Mouse (Mus musculus): ENCODE data around the gene Cd3e.

The Cd3e gene

DNA sequence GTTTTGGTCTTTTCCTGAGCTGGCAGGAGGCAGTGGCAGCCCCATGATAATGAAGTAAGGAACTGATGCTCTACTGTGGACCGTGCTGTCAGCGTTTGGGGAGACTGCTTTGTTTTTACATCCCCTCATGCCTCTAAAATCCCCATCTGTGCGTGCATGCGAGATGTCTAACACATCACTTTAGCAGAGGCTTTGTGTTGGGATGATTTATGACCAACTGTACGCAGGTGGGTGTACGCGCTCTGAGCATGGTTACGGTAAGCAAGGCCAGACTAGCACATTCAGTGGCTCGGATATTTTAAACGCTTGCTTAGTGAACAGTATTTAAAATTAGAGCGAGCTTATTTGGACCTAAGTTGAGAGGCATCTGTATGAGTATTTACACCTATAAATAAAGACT, 8.6 kb upstream of the Cd3e start:
- DNase-seq (ENCODE audit: low read depth, low spot score) = no peak

- no peak for DNase-seq (ENCODE audit: low read depth, low spot score)
Observed at GRCm38 (mm10) chr9:45015841-45016240, 6.4 kb upstream of the Cd3e start.

DNA sequence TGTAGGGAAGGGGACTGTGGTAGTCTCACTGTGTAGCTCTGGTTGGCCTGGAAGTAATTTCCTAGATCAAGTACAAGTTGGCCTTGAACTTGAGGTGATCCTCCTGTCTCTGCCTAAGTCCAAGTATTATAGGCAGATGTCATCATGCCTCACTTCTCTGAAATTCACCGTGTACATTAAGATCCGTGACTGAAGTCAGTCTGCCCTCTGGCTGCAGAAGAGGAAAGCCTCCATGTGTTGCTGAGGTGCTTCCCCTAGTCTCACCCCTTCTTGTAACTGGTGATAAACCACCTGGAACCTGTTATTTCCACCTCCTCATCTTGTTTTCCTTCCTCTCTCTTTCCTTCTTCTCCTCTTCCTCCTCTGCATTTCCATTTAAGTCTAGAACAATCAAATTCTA, 5.5 kb upstream of the Cd3e start:
- no peak for DNase-seq (ENCODE audit: low read depth, low spot score)

GRCm38 (mm10) chr9:45011291-45011690, 1.9 kb upstream of the Cd3e start:
- no peak for DNase-seq (ENCODE audit: low read depth, low spot score)

GRCm38 (mm10) chr9:45010461-45010860, 1.0 kb upstream of the Cd3e start:
- no peak for DNase-seq (ENCODE audit: low read depth, low spot score)

DNA sequence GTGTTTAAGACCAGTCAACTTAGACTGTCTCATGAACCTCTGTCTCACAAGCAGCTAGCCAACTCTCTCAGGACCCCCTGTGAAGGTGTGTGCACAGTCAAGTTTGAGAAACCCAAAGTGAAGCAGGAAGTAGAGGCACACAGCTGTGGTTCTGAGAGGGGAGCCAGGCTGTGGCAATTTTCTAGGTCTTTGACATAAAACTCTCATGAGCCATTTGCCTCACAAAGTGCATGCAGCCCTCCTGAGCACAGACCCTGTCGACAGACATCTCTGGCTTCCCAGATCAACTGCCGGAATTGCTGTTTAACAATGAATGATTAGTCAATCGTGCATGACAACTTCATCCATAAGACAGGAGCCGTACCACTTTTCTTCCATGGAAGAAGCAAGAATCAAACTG, 1.1 kb downstream of the Cd3e start:
- no peak for DNase-seq (ENCODE audit: low read depth, low spot score)

GRCm38 (mm10) chr9:45007404-45007803, 2.0 kb downstream of the Cd3e start:
- no peak for DNase-seq (ENCODE audit: low read depth, low spot score)

GRCm38 (mm10) chr9:45000249-45000648, 9.2 kb downstream of the Cd3e start:
- no peak for DNase-seq (ENCODE audit: low read depth, low spot score)

GRCm38 (mm10) chr9:44999776-45000175, 9.7 kb downstream of the Cd3e start:
- DNase-seq (ENCODE audit: low read depth, low spot score) = no peak

- DNase-seq (ENCODE audit: low read depth, low spot score) = no peak
Observed at GRCm38 (mm10) chr9:44999171-44999570, 10.3 kb downstream of the Cd3e start.

- no peak for DNase-seq (ENCODE audit: low read depth, low spot score)
Observed at GRCm38 (mm10) chr9:44998138-44998537, 11.3 kb downstream of the Cd3e start.

DNA sequence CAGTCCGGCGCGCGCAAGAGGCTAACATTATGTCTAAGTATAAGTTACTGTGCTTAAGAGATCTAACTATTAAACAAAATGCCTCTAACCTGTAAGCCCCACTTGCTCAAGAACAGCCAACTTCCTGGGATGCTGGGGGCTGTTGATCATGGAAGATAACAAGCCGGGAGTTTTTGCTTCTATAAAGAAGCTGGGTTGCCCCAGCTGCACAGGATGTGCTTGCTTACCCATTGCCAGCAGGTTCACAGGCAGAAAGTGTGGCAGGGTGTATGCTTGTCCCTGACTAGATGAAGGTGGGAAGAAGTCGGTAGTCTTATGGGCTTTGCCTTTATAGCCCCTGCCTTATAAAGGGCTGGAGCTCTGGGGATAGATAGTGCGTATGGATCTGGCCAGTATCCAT, 12.8 kb downstream of the Cd3e start:
- DNase-seq (ENCODE audit: low read depth, low spot score) = no peak

DNA sequence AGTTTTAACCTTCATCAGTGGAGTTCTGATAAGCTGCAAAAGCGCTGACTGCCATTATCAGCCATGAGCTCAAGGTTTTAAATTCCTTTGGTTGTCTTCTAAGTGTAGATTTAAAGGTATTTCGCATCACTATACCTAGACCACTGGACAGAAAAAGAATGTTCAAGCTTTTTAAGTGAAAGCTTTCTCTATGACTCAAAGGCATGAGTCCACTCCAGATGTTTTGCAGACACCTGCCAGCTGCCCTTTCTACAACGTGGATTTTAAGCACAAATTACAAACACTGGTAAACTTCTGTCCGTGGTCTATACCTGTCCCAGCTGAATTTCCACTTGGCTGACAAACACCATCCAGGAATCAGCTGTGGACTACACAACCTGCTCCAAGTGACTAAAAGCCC, 14.5 kb downstream of the Cd3e start:
- no peak for DNase-seq (ENCODE audit: low read depth, low spot score)

DNA sequence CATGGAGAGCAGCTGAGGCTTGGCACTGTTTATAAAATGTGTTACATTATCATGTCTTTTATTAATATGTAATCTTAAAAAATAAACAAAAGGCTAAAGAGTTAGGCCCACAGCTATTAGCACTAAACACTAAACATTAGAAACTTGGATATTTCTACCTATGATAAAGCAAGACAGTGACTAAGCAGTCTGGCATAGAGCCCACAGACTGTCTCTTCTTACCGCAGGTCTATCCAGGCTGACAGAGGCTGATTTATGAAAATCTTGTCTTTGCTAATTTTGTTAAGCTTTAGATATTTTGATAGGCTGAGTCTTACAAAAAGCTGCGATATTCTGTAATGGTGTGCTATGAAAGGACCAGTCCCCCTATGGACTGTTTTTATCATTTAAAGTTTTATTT, 16.2 kb downstream of the Cd3e start:
- no peak for DNase-seq (ENCODE audit: low read depth, low spot score)

GRCm38 (mm10) chr9:44992271-44992670, 17.2 kb downstream of the Cd3e start:
- DNase-seq (ENCODE audit: low read depth, low spot score) = no peak

- no peak for DNase-seq (ENCODE audit: low read depth, low spot score)
Observed at GRCm38 (mm10) chr9:44991821-44992220, 17.6 kb downstream of the Cd3e start.

- DNase-seq (ENCODE audit: low read depth, low spot score) = no peak
Observed at GRCm38 (mm10) chr9:44986976-44987375, 22.5 kb downstream of the Cd3e start.

- no peak for DNase-seq (ENCODE audit: low read depth, low spot score)
Observed at GRCm38 (mm10) chr9:44986242-44986781, 23.1 kb downstream of the Cd3e start.

DNA sequence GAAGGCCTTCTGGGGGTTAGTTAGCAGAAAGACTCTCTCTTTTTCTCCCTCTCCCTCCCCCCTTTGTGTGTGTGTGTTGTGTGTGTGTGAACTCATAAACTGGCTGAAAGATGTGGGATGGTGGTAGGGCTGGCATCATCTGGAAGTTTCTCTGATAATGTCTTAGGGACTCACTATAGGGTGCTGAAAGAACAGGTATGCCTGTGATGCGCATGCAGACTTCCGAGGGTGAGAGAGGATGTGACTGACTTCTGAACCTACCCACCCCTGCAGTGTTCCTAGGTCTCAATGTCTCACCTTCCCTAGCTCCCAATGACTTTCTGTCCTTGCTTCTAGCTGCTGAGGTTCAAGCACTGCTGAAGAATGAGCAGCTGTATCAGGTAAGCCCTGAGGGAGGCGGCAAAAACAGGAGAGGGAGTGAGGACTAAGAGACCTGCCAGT, 23.7 kb downstream of the Cd3e start:
- no peak for DNase-seq (ENCODE audit: low read depth, low spot score)

GRCm38 (mm10) chr9:44983001-44983400, 26.4 kb downstream of the Cd3e start:
- DNase-seq (ENCODE audit: low read depth, low spot score) = no peak

- no peak for DNase-seq (ENCODE audit: low read depth, low spot score)
Observed at GRCm38 (mm10) chr9:44982531-44982930, 26.9 kb downstream of the Cd3e start.

- DNase-seq (ENCODE audit: low read depth, low spot score) = no peak
Observed at GRCm38 (mm10) chr9:44982081-44982480, 27.3 kb downstream of the Cd3e start.

GRCm38 (mm10) chr9:44981676-44982075, 27.8 kb downstream of the Cd3e start, which contains the start of gene Cd3d:
Gene Cd3d (plus strand): TSS chr9:44981786.
- no peak for DNase-seq (ENCODE audit: low read depth, low spot score)

- no peak for DNase-seq (ENCODE audit: low read depth, low spot score)
Observed at GRCm38 (mm10) chr9:44981104-44981503, 28.3 kb downstream of the Cd3e start.

All from WW6 (cell line).